Mouse (Mus musculus) bone marrow, adult 2 months (tissue): Measurements from ENCODE around the gene Ssh2.

ENCODE experiments used
- CTCF ChIP-seq: fragments of 200-500 bp; IDR thresholded peaks from 2 replicates; pipeline ENCODE4 v1.5.1; 2011; ENCODE audit warnings: low read length, control low read depth; ENCODE audit not compliant: control insufficient read depth, insufficient read depth
- POLR2A ChIP-seq: fragments of 200-500 bp; IDR thresholded peaks from 2 replicates; pipeline ENCODE4 v1.6.1; 2011; ENCODE audit warnings: low read depth, mild to moderate bottlenecking, control low read depth, low read length, borderline replicate concordance; ENCODE audit not compliant: control insufficient read depth

- TF ChIP-seq CTCF: no peak
- TF ChIP-seq POLR2A: no peak
Observed at GRCm38 (mm10) chr11:77384151-77384550, 168.1 kb downstream of the Ssh2 start.
